Mouse (Mus musculus) brain, embryonic 14.5 days (tissue): ENCODE measurements around the gene Il4ra.

Source experiments
- CTCF ChIP-seq: fragments of 200-500 bp; IDR thresholded peaks from 2 replicates; pipeline ENCODE4 v1.5.1; 2012; ENCODE audit warnings: inconsistent platforms, mild to moderate bottlenecking, moderate library complexity, borderline replicate concordance; ENCODE audit not compliant: insufficient read depth, insufficient read length; ENCODE audit errors: extremely low read depth
- POLR2A ChIP-seq: fragments of 200-500 bp; IDR thresholded peaks from 2 replicates; pipeline ENCODE4 v1.6.1; 2012; ENCODE audit warnings: mild to moderate bottlenecking, inconsistent platforms, borderline replicate concordance; ENCODE audit not compliant: poor library complexity, insufficient read depth, insufficient read length, severe bottlenecking; ENCODE audit errors: extremely low read depth

- no peak for TF ChIP-seq CTCF
- no peak for TF ChIP-seq POLR2A
These were observed 8.4 kb upstream of the Il4ra start for GRCm38 (mm10) chr7:125543497-125543896.
